Mouse (Mus musculus) 3T3-L1 (cell line): Measurements from ENCODE around the gene Slc17a6.

Source experiments
- DNase-seq: peaks from one replicate; pipeline ENCODE4 v3.0.0-alpha.2; 2015; ENCODE audit warnings: low read depth, low spot score

The Slc17a6 gene

DNA sequence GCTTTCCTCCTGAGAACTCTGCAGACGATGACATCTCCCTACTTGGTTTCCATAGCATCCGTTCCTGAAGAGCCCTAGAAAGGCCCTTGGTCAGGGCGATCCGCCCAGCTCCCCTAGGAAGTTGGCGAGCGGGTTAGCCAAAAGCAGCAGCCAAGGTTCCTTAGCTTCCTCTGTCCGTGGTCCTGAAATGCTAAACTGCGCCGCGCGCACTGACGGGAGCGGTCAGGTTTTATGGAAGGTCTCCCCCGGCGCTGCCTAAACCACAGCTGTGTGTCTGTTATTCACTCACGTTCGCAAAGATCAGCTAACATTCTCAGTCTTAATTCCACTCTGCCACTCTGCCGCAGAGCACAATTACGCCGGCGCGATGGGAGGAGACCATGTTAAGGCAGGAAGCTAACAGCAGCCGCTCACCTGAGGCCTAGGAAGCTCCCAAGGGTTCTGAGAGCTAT is at the start of gene Slc17a6:
TSS of gene Slc17a6 (plus strand) at position 313 of the 452 bp plus-strand sequence.
- DNase-seq: peak; percentile 20

DNA sequence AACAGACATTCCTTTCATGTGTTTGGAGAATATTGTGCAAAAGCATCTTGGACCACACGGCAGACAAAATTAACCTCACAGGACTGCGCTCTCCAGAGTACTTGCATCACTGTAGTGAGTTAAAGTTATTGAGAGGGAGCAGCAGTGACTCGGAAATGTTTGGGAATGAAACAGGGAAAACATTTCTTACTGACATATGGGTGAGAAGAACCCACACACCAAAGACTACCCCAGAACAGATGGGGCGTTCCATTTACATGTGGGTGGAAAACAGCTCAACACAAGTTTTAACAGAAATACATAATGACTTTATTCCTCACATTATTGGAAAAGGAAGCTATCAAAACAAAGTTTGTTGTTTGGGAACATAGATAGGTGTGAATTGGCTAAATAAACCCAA is 21.8 kb upstream of the Slc17a6 start:
- no peak for DNase-seq

DNA sequence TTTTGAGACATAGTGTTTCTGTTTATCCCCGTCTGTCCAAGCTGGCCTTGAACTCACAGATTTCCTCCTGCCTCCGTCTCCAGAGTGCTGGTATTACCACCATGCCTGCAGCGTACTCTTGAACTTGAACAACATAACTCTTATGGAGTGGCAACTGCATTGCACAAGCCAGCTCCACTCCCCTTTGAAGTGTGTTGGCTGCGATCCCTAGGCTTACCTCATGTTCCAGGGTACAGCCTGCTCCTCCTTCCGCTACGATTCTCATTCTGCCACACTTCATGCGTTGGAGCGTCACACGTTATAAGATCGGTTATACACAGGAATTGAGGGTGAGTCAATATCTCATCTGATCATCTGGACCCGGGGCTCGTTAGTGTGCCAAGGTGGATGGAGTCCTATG is 18.1 kb upstream of the Slc17a6 start:
- no peak for DNase-seq

DNA sequence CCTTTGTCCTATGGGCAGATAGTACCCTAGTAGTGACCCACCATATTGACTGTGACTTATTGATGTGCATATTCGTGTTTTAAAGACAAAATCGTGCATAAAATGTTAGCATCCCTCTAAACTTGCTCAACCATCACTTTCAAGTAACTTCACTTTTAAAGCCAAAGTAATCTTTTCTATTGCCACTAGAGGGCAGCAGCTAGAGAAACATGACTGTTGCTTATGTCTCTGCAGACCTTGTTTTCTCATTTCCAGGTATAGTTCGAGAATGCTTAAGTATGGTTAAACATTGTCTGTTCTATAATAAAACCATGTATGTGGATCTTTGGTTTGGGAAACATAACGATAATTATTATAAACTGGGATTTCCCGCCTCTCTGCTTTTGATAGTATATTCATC is 7.4 kb upstream of the Slc17a6 start:
- peak; percentile 66 for DNase-seq

DNA sequence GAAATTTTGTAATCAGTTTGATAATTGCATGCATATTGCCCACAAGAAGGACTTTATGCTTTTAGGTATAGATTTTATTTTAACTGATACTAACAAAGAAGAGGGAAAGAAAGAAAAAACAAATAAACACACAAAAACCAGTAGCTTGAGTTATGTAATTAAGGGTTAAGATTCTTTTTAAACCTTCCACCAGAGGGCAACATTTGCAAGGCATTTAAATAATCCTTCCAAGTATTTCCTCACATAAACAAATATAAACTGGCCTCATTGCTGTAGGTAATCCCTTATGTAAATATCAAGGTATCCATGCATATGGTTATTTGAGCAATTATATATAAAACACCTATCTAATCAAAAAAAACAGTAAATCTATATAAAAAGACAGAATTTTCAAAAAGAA is 3.9 kb upstream of the Slc17a6 start:
- peak; percentile 79 for DNase-seq

DNA sequence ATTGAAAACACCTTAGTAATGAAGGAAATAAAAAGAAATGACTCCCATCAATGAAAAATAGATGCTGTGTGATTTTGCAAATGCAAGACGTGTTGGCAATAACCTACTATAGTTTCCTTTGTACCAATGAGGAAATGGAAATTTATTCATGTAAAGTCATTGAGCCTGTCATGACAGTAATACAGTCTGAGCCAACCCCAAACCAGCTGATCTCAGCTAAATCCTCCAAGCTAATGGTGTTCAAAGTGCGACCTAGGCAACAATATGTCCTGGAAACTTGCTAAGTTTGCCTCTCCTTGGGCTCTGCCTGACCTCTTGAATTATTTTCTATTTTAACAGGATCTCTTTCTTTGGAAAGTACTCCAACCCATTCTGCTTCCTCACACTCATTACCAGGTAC is 3.4 kb upstream of the Slc17a6 start:
- peak; percentile 2 for DNase-seq

DNA sequence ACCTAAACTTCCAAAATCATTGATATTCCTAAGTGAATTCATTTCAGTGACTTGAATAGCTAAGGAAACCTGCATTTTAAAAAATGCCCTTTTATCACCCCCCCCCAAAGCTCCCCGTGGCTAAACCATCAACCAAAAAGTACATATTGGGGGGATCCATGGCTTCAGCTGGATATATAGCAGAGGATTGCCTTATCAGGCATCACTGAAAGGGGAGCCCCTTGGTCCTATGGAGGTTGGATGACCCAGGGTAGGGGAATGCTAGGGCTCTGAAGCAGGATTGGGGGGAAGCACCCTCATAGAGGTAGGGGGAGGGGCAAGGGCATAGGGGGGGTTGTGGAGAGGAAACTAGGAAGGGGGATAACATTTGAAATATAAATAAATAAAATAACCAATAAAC is 1.8 kb upstream of the Slc17a6 start:
- DNase-seq: no peak

DNA sequence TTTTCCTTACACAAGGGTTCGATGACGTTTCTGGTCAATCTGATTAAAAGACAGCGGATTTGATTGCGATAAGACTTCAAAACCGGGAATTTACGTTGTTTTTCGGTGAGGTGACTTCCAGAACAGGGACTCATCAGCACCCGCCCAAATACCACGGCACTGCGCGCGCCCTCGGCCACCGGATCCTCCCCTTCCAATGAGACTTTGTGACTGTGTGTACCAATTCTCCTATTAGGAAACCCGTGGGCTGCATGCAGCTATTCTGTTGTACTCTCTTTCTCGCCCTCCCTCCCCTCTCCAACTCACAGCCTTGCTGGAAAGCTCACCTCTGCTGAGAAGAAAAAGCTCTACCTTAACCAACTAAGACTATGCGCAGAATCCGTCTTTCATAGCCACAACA is 390 bp downstream of the Slc17a6 start:
- no peak for DNase-seq

DNA sequence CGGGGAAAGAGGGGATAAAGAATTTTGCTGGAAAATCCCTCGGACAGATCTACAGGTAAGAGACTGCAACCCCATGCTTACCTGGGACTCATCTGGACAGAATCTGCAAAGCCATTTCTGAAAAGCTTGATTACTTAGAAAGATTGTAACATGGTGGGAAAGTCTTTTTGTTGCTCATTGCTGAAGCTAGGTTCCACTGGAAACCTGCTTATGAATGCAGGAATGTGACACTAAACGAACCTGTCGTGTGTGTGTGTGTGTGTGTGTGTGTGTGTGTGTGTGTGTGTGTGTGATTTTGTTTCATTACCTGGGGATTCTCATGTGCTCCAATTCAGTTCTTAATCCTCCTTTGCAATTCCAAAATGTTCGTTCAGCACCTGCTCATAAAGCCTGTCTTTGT is 860 bp downstream of the Slc17a6 start:
- DNase-seq: no peak

DNA sequence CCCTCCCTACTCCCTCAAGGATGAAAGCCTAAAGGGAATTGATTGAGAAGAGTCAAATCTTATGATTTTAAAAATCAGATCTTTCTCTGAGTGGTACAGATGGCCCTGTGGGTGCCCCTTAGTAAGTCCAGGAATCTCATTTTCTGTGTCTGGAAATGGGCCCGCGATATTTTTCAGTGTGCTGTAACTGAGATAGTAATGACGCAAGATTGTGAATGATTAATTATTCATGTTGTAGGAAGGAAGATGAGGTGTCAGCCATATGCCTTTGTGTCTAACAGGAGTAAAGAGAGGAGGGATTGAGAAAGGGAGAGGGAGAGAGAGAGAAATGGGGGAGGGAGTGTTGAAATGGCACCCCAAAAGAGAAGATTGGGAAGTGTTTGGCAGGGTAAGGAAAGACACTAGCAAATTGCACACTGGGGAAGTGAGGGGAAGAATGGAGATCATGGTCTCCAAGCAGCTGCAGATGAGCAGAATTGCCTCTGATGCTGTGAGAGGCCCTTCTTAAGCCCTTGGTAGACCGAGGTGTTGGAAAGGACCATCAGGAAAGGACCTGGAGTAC is 2.6 kb downstream of the Slc17a6 start:
- no peak for DNase-seq

DNA sequence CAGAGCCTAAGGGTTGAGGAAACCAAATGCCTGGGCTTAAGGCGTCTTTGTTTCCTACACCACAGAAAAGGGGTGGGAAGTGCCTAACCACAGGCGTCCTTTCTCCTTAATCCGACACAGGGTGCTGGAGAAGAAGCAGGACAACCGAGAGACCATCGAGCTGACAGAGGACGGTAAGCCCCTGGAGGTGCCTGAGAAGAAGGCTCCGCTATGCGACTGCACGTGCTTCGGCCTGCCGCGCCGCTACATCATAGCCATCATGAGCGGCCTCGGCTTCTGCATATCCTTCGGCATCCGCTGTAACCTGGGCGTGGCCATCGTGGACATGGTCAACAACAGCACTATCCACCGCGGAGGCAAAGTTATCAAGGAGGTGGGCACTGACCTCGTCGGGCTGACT is 3.4 kb downstream of the Slc17a6 start:
- DNase-seq: no peak

DNA sequence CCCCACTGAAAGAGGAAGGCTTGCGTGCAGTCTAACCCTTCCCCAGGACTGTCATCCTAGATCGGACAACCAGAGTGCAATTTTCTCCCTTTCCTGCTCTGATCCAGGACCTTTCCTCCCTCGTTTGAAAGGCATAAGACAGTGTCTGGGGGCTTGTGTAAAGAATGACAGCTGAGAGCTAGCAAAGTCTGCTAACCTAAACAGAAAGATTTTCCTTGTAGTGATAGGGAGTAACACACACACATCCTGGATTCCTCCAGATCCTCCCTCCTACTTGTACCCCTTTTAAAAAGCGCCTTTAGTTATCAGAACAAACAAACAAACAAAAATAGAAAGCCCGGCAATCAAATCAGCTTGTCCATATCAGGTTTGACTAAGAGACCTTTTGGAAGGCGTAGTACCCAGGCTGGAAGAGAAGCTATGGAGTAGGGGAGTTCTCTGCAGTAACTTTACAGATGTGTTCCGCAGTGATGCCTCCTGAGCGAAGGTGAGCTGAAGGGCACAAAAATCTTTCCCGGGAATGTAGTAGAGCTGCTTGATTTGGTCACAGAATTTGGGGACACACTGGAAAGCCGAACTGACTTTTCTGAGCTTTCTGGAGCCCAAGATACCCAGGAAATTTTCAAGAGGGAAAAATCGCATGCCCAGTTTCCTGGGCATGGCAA is 3.9 kb downstream of the Slc17a6 start:
- DNase-seq: no peak

DNA sequence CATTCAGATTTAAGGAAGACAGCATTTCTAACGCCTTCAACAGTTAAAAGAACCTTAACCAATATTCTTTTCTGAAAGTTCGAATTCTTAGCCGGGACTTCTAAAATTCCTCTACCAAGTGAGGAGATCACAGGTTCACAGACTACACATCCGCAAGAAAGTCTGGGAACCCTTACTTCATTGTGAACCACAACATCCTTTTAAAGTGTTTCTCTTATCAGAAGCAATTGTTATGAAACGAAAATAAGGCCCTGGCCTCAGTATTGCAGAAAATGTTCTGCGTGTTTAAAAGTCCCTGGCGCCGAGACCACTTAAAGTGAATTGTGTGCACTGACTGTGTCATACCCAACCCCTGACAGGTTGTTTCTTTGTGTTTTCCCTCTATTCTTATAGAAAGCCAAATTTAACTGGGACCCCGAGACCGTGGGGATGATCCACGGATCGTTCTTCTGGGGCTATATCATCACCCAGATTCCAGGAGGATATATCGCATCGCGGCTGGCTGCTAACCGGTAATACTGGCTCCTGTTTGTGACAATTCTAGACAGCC is 4.7 kb downstream of the Slc17a6 start:
- no peak for DNase-seq

DNA sequence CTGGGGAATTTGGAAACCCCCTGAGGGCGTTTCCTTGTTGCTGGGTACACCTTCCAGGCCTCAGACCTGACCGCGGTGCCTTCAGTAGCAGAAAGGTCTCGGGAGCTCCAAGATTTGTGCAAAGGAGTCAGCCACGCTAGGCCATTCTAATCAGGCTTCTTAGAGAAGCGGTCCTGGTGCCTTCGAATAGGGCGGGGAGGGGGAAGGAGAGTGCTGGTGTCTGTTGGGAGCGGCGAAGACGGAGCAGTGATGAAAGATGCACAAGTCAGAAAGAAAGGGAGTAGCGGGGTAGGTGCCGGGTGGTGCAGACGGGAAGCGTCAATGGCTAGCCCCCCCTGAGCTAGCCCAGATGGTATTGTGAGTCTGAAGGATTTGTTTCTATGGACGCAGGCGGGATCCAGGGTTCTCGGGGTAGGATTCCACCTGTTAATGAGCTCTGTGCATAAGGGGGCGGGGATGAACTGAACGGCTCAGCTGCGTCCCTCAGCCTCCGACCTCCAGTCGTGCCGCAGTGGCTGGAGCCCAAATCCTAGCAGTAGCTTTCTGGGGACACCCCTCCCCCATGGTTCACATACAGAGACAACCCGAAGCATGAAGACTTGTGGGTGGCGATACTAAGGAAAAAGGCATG is 5.3 kb downstream of the Slc17a6 start:
- DNase-seq: no peak

DNA sequence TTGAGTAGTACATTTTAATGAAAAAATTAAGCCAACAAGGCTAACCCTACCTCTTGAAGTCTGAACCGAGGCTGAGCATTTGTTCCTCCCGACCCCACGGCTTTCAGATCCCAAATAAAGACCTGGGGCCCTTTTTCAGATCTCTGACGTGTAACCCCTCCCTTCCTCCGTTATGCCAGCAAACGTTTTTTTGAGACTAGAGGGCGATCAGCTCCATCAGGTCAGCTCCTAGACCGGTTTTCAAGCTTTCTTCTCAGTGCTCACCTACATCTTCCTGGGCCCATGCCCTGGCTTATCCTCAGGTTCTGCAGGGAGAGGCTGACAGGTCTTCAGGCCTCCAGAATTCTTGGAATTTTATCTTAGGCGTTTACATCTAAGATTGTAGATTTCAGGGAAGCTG is 5.9 kb downstream of the Slc17a6 start:
- no peak for DNase-seq

DNA sequence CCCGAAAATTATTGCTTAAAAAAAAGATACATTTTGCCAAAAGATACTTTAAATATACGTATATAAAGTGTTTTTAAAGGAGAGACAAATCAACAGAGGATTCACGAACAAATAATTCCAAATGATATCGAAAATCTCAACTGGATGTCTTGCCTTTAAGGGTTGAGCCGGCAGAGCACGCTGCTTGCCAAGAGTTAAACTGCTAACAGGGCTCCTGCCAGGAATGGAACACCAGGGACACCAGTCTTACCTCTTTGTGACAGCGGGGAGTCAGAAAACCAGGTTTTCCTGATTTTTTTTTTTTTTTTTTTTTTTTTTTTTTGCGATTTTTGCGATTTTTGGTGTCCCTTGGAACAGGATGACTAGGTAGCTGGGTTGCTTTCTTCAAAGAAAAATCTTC is 6.5 kb downstream of the Slc17a6 start:
- no peak for DNase-seq

DNA sequence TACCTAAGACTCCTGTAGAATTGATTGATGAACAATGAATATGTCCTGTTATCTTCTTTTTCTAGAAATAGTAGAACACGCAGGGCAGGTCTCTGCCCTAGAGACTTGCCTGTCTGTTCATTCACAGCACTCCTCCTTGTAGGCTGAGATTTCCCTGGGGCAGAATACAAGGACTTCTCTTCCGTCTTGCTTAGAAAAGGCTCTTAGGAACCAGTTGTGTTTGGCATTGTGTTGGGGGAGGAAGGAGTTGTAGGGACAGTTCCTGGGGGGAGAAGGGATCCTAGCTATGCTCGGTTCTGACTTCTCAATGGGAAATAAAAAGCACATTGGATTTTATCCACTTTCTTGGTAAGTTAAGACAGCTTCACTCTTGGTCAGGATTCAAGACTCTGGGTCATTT is 7.4 kb downstream of the Slc17a6 start:
- DNase-seq: no peak

DNA sequence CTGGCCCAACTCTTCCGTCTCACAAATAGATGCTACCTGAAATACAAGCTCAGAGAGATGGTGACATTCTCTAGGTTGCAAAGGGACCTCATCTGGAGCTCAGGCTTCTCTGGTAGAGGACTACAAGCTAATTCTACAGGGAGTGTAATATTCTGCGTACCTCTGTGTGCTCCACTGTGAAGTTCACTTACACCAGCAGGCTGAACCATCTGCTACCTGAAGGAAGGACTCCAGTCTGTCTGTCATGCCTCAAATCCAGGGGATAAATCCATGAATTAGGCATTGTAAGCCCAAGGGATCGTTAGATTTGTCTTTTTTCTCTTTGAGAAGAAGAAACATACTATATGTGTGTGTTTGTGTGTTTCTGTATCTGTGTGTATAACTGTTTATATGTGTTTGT is 9.4 kb downstream of the Slc17a6 start:
- no peak for DNase-seq

DNA sequence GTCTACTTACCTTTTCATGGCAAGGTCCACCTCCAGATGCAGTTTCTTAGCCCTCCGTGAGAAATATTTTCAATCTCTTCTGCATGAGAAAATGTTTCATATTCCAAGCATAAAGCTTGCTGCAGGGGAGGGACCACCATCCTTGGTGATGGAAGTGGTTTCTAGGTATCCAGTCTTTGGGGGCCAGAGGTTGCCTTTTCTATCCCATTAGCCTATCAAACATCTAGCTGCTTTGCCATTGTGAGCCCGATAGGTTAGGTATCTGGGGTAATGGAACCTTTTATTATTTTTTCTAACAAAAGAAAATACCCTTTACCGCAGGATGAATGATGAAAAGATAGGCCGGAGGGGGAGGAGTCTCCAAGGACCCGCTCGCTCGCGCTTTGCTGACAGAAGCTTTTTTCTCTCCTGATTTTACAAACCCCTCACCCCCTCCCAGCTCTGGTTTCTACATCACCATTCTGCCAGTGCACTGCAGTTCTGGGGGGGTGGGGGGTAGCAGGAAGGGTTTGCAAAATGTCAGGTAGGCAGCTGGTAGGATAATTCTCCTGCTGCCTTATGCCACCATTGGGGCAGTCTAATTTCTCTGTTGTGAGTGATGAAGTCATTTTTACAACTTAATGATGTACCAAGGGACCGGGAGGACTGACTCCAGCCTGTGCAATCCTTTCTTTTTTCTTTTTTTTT is 10.9 kb downstream of the Slc17a6 start:
- DNase-seq: no peak

DNA sequence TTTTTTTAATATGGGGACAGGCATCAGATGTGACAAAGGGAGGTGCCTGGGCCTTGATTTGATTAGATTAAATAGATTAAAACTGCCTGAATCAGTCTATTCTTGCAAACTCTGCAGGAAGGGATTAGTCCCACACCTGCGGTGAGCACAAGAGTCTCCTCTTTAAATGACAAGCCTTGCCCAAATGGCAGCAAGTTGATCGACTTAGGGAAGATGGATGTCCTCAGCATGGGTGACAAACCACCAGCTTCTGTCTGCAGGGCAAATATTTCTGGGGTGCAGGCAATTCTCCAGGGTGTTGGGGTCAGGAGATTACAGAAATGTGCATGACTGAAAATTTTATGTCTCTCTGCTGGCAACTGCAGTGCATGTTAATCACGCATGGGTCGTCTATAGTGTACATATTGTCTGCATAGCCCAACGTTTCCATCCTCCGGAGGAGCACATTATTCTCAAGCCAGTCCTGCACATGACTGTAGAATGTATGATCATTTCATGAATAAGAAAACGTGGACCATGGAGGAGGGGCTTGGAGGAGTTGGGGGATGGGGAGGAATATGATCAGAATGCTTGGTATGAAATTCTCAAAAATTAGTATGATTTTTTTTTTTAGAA is 11.5 kb downstream of the Slc17a6 start:
- no peak for DNase-seq

DNA sequence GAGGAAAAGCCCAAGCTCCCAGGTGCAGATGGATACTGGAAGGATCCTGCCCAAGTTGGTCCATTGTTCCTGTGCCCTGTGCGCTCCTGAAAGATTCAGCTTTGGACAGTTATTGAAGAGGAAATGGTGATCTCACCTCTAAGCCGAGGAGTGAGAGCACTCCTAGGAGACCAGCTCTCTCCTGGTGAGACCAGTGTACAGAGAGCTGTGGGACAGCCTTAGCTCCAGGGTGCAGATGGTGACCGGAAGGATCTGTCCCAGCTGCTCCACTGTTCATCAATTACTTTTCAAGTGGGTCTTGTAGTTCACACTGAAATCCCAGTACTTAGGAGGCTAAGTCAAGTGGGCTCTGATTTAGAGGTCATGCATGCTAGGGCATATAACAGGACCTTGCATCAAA is 35.3 kb downstream of the Slc17a6 start:
- DNase-seq: no peak

DNA sequence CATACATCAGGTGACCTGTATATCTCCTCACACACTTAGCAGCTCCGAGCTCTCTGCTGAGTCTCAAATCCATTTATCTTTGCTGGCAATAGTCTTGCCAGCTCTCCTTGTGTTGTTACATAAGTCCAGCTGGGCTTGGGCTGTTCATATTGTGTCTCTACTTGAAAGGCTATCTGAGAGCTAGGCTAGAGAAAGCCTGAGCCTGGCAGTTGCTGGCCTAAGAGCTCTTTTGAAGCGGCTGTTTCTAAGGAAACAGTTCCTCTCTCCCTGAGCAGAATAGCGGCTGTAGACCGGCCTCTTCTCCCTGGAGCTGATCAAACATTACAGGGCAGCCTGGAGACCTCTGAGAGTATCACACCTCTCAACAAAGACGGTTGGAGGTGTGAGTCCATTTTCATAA is 40.6 kb downstream of the Slc17a6 start:
- no peak for DNase-seq
